Mouse (Mus musculus) spleen, embryonic (tissue): ENCODE measurements at regions not wholly inside any gene's neighbourhood (a gene's known extent, or its start where the extent isn't known, plus 50 kb on each side); places are given as distances from the start of the nearest gene placed in this dataset.
"Not testable (repeated sequence)": the region's sequence is repeated elsewhere in the genome, so short reads cannot be mapped to it uniquely, and the experiment has no call there.

Source experiments
- CTCF ChIA-PET: fragments of 350-600 bp; sonication (Branson Sonifier 250); formaldehyde crosslinking; loops from one replicate; lab custom pipeline; 2022; lab: Charles Lee

DNA sequence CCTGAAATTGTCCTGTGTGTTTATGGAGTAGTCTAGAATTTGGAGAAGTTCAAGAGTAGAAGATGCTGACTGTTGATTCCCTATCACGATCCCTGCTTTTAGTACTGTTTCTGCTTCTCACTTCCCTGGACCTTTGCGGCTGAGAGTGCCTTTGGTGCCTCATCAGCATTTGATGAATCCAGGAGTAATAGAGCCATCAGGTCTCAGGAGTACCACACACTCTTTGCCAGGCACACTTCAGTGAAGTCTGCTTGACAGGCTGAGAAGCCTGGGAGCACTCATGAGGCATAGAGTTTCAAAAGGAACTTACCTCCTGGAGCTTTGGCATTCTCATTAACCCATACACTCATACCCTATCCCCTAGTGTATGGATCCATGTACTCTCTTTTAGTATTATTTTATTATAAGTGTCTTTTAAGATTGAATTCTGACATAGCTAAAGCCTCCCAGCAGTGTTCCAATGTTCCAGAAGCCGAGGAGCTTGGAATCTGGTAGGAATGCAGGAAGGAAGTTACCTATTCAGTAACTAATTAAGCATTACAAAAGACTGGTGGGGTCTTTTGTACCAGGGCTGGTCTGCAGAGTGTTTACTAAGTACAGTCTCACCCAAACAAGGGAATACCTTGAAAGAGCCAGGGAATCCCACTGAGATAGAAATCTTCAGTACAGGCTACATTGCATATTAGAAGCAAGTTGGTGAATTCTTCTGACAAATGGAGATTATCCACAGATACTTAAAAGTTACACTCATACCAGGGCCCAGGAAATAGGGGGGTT lies 139.7 kb downstream of the Tex13c3 start:
- CTCF ChIA-PET, result not testable (repeated sequence)

DNA sequence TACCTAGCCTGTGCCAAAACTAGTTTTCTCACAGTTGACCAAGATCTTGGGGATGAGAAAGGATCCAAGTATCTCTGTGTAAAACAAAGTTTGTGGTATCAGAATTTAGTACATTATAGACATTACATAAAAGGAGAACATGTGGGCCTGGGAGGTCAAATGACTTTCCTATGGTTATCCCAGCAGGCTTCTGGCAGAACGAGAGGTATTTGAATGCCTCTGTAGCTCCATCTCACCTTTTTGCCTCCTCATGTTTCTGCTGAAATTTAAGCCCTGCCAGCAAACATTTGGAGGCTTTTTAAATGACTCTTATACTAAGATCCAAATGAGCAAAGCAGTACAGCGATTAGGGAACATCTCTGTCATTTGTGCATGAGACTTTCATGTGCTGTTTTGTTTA lies 167.8 kb downstream of the Tex13c3 start:
- CTCF ChIA-PET, result no interaction called here

DNA sequence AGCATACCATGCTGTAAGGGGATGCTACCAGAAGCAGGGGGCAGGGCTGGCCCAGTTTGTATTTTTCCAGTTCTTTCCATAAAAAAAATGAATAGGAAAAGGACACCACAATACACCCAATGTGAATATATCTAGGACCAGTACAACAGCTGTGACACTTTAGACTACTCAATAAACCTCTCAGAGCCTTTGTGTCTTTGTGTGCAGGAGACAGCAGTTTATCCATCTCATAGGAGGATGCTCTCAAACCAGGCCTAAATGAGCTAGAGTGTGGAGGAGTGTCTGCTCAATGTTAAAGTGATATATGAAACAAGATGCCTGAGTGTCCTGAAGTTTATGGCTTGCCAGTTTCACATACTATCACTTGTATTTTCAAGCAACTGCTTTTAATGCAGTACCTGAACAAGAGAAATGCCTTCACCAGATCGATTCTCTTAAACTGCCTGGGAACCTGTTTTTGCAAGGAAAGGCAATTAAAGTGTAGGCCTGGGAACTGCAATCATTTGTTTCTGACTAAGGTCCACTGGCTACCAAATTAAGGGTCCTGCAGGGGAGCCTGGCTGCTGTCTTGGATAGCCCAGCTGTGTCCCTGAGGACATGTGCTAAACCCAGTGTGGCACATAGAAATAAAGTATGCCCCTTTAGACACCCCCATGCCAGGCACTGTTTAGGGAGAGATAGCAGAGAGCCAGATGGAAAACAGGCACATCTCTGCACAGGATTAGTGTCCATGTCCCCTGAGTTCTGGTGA lies 169.1 kb downstream of the Tex13c3 start:
- CTCF ChIA-PET, result no interaction called here

DNA sequence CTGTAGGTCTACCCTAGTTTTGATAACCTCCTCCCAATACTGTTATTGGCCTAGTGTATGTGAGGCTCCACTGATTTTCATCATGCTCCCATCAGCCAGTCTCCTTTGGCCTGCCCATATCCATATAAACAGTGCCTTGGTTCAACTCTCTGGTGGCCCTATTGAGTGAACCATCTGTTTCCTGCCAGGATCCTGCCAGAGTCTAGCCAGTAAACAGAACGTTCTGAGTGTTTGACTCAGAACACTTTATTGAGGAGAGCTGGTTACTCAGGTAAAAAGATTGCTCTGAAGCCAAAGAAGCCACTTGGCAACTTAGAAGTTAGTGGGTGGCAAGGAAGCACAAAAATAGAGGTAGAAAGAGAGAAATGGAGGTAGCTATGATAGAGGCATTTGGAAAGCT lies 169.7 kb downstream of the Tex13c3 start:
- CTCF ChIA-PET, result no interaction called here

DNA sequence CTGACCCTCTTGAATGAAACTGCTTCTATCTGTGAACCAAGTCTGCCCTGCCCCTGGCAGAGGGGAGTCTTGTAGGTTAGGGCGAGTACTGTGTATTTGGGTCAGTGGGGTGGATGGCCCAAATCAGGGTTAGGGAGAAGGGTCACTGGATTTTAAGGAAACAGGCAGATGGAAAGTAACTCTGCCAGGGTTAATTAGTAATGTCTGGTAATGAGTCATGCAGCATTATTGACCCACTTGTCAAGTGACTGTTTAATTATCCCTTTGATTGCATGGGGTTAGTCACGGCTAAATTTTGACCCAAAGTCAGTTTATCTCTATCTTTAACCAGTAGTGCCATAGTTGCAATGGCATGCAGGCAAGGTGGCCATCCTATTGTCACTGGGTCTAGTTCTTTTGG lies 192.9 kb downstream of the Tex13c3 start:
- CTCF ChIA-PET, result no interaction called here

DNA sequence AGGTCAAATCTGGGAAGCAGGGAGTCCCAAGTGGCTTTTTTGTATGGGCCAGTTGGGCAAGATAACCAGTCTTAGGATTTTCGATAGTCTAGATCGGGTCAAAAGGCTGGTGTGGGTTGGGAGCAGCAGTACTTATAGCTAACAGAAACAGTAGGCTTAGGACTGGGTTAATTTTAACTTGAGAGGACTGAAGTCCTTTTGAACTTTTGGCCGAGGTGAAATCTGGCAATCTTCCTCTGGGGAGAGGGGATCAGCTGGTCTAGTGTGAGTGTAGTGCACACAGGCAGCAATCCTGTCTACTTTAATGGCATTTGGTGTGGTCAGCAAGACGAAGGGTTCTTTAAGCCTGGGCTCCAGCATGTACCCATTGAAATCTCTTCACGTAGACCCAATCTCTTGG lies 194.7 kb downstream of the Tex13c3 start:
- CTCF ChIA-PET, result no interaction called here

DNA sequence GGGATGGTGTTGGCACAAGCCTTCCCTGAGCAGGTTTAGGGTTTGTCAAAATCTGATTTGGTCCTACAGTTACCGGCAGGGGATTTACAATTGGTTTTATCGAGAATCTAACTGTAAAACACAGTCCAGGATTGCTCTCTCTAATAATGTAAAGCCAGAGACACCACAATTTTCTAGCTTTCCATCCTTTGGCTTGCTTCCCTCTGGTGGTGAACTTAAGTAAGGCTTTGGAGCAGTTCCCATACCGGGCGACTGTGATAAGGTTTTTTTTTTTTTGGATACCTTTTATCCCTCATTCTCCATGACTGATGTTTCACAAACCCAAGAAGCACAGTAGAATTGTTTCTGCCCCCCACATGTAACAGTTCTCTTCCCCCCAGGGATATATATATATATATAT lies 195.3 kb downstream of the Tex13c3 start:
- CTCF ChIA-PET, result no interaction called here

DNA sequence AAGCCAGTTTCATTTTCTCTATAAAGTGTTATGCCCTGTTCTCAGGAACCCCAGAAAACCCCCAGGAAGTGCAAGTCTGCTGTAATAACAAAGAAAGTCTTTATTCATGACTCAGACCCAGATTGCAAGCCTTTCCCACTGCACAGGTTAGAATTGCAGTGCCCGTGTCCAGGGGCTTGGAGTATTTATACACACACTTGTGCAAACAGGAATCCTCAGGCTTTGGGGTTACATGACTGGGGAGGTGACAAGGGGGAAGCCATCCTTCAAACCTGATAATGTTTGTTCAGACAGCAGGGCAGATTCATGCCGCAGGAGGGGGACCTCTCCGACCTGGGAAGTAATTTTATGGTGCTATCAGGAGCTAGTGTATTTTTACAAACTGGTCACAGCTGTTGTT lies 198.0 kb downstream of the Tex13c3 start:
- CTCF ChIA-PET, result no interaction called here

DNA sequence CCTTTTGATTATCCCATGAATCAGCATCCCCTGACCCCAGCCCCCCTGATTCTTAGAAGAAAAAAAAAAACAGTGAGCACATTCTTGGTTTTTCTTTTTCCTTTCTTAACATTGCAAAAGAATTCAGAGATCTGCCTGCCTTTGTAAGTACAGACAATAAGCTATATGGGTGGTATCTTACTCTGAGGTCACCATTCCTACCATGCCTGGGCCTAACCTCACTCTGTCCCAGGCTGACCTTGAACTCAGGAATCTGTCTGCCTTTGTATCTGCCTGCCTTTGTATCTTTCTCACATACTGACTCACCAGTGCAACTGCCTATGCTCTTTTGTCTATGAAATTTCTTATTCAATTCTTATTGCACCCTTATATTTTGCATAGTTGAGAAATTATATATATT lies 216.9 kb downstream of the Tex13c3 start:
- CTCF ChIA-PET, result interaction anchor here (0.7 kb wide), 1 partner anchor 264 kb away, joined by 4 read pairs; no protein-coding TSS in a partner anchor

DNA sequence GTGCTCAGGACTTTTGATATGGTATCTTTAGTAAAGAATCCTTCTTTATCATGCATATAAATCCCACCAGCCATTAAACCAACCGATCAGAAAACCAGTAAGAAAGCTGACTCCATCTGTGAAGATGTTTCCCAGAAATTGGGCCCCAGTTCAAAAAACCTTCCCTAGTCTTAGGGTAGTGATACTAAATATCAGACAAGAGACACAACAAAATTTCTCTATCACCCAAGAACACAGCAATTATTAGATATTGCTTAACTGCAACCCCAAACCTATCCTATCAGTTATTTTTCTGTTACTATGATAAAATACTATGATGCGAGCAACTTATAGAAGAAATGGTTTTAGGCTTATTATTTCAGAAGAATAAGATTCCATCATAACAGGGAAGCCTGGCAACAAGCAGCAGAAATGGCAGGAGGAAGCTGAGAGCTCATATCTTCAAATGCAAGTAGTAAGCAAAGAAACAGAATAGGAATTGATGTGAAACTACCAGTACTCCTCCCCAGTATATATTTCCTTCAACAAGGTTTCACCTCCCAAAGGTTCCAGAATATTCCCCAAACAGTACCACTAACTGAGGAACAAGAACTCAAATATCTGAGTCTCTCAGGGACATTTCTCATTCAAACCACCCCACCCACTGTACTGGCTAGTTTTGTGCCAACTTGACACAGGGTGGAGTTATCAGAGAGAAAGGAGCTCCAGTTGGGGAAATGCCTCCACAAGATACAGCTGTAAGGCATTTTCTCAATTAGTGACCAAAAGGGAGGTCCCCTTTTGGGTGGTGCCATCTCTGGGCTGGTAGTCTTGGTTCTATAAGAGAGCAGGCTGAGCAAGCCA lies 234.1 kb downstream of the Tex13c3 start:
- CTCF ChIA-PET, result no interaction called here

DNA sequence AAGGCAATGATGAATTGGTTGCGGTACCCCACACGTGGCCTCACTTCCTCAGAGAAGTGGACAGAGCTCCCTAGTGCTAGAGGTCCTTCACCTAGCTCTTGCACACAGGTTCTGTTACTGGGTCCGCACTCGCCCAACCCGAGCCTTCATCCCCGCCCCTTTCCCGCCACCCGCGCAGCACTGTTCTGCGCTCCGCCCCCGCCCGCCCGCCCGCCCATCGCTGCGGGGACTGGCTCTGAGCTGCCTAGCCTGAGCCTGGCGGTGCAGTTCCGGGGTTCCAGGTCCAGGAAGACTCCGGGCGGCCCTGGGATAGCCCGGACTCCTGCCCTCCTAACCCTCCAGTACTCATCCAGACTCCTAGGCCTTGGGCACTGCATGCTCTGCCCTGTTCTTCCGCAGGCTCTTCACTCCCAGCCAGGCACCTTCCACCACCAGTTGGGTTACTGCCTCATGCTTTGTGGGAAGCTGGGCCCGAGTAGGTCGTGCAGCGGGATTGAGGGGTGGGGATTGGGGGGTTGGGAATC lies 243.3 kb downstream of the Tex13c3 start:
- CTCF ChIA-PET, result no interaction called here

DNA sequence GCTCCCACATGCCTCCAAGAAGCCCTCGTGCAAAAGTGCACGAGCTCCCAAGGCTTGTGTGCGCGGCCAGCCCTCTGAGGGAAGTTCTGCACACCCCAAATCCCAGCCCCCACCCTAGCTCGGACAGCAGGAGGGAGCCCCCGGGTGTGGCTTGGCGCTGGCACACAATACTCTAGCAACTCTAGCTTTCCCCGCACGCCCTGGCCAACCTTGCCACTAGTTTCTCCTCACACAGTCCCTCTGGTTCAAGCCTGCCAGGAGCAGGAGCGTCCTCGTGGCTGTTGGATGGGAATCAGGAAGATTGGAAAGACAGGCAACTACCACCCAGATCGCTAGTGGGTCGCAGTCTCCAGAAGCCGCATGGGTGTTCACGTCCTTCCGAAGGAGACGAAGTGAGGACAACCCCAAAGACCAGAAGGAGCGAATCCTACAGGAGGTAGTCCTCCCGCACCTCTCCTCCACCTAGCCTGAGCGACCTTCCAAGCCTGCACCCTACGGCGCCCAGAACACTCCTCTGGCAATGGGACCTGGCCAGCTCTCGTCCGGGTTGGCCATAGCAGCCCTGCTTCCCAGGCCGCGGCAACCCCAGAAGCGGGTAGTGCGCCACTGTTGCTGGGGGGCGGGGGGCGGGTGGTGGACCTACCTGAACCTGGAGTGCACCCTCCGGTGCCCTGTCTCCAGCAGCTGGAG lies 243.9 kb downstream of the Tex13c3 start:
- CTCF ChIA-PET, result no interaction called here

DNA sequence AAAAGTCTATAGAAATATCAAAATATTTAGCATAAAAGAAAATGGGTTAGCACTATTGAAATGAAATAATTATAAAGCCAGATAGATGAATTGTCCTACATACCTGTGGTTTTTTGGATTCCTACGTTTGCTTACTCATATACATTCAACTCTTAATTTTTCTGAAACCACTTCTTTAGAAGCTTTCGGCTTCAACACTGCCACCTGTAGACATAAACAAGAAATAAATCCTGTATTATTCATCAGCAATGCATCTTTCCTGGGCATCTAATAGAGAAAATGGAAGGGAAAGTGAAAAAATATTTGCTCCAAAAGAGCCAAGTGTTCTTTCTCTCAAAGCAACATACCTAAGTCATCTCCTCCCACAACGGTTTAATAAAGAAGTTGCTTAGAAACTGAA lies 245.7 kb downstream of the Tex13c3 start:
- CTCF ChIA-PET, result no interaction called here

DNA sequence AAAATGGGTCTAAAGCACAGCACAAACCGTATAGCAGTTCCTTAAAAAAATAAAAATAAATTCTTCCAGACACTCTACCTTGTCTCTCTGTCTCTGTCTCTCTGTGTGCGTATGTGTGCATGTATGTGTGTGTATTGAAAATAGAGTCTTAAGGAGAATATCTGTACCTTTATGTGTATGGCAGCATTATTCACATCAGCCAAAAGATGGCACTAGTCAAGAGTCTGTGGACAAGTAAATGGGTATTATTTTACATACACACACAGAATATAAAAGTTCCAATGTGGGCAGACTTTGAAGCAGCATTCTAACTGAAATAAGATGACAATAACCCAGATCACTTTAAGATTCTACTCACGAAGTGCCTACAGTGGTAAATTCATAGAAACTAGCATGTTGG lies 249.3 kb downstream of the Tex13c3 start:
- CTCF ChIA-PET, result no interaction called here

DNA sequence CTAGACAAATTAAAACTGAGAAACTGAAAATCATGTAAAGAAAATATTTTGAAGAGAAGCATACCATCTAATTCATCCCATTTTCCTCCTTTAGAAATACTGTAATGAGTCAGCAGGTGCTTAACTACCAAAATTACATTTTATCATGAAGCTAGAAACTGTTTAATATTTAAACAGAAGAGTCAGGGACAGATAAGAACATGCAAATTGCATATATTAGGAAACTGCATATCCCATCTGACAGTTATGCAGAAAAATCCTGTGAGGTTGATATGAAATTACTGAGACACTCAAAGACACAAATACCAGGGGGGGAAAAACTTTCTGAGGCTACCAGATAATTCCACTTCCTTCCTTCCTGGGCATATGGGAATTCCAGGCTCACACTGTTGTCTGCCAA lies 257.8 kb downstream of the Tex13c3 start:
- CTCF ChIA-PET, result no interaction called here

DNA sequence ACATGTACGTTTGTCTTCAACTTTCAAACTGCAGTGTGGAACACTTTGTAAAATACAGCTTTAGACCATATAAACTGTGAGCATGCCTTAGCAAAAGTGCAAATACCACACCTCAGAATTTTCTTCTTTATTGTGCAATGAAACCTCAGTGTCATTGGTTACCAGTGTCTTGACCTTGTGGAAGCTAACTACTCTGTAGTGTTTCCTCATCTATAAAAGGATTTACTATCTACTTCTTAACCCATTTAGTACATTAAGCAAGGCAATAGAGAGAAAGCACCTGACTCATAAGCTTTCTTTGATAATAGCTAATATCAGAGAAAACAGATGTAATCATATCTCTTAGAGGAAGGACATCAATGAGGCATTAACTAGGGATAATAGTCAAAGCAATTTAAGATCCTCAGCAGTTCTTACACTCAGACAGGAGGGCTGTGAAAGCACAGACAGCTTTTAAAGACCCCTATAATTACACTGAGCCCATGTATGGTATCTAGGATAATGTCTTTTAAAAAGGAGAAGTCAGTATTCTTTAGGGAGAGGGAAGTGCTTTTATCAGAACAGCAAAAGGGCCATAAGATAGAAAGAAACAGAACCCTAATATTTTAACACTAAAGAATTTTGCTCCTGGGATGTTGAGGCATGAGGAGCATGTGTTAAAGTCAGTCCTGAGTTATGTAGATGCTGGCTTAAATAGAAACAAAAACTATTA lies 260.2 kb downstream of the Tex13c3 start:
- CTCF ChIA-PET, result no interaction called here

DNA sequence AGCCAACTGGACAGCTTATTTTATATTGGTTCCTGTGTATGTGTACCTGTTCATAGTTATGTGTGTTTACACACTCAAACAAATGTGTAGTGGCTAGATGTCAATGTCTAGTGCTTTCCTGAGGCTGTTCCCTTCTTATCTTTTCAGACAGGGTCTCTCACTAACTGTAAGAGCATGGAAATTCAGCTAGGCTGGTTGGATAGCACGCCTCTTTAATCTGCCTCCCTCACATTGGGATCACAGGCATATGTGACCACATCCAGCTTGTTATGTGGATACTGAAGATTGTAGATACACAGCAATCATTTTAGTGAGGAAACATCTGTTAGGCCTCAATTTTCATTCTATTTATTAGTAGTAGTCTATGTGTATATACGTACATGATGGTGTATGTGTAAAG lies 261.4 kb downstream of the Tex13c3 start:
- CTCF ChIA-PET, result no interaction called here

DNA sequence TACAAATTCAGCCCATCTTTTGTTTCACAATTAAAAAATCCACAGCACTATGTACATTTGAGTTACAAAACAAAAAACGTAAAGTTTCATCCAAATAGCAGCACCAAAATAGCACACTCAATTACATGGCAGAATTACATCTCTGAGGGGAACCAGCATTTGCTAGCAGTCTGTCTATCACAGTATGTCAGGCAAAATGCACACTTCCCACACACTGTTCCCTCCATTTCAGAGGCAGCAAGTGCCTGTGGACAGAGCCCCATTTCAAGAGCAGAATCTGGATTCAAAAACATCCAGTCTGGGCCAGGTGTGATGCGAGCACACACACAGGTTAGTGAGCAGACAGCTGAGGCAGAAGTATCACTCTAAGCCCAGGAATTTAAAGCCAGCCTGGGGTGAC lies 261.8 kb downstream of the Tex13c3 start:
- CTCF ChIA-PET, result no interaction called here

DNA sequence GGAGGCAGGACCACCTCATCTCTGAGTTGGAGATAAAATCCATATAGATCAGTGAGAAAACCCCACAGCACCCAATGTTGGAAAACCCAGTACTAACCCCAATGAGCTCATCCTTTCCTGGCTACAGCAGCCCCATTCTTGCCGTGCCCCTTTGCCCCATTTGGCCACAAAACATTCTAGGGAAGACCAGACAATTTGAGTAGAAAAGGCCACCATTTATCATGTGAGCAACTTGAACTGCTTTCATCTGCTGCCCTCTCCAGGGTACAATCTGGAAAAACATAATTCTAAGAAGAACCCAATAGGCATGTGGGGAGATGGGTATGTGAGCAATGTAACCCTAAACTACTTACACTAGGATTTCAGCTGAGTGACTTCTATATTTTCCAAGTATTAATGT lies 274.7 kb downstream of the Tex13c3 start:
- CTCF ChIA-PET, result no interaction called here

DNA sequence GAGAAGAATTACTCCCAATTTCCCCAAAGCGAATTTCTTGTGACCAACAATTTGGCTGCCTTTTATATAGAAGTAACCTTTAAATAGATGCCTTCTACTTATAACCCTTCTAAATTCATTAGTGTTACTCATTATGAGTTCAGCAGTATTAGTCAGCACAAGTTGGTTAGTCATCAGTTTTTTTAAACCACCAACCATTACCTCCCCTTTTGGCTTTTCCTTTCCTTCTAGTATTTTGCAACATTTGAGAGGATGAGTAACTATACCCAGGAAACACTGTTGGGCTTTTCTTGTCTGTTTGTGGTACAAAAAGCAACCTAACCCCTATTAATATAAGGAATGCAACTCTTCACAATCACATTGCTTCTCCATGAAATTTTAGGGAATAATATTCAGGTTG lies 278.6 kb downstream of the Tex13c3 start:
- CTCF ChIA-PET, result no interaction called here

DNA sequence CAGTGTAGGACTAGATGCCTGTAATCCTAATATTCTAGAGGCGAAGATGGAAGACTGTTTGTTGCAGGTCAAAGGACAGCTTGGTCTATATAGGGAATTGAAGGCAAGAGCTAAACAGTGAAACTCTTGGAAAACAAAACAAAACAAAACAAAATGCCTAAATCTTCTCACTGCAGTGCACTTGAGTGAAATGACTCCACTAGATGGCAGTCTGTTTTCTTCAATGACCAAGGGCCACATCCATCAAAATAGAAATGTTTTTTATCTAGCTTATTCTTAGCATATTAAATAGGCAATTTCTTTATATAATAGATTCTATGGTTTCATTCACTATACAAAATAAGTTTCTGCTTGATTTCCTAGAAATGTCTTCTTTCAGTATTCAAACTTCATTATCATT lies 279.7 kb downstream of the Tex13c3 start:
- CTCF ChIA-PET, result no interaction called here
